Mouse (Mus musculus) liver, embryonic 14.5 days (tissue): ENCODE results near the gene Mdm4.

Experiments
- CTCF ChIP-seq: IDR thresholded peaks from 2 replicates; pipeline ENCODE4 v1.5.1; 2016; ENCODE audit warnings: antibody characterized with exemption, low read depth, control low read depth
- EP300 ChIP-seq: IDR thresholded peaks from 2 replicates; pipeline ENCODE4 v1.6.1; 2016; ENCODE audit warnings: antibody characterized with exemption, low read depth

- no peak for TF ChIP-seq CTCF
- no peak for TF ChIP-seq EP300
Measured at GRCm38 (mm10) chr1:132934856-132935255, 95.5 kb downstream of the Mdm4 start.
